Mouse (Mus musculus): ENCODE data around the gene Megf11. TPM values are rescaled to one million over a fixed set of nuclear protein-coding genes. Genes with fewer than 3 reads are reported as not detected.

Gene Megf11
- total and polyA plus RNA-seq, 3 experiments: 0.08 to 0.93 TPM; not detected in 1

- H3K9me3 ChIP-seq (replicated peaks; ENCODE audit: insufficient read depth, low read length): no peaks in the 10 kb centered on the region
Measured at GRCm38 (mm10) chr9:64507207-64507517, 121.7 kb downstream of the Megf11 start.

GRCm38 (mm10) chr9:64507995-64508394, 122.6 kb downstream of the Megf11 start:
- TF ChIP-seq MAZ (IDR thresholded peaks at IDR 0.05; ENCODE audit: low read depth, low read length): no peak
- no peak for TF ChIP-seq USF2 (IDR thresholded peaks at IDR 0.05; ENCODE audit: borderline replicate concordance in 1 of 2, insufficient read depth in 1 of 2, low read depth in 1 of 2, low read length in 2 of 2)
- peak; percentile 49 for TF ChIP-seq SMC3 (IDR thresholded peaks at IDR 0.05; ENCODE audit: low read depth, low read length)
- TF ChIP-seq SIN3A (IDR thresholded peaks at IDR 0.05; ENCODE audit: low read length): no peak
- peak; percentile 25 for TF ChIP-seq RAD21 (IDR thresholded peaks at IDR 0.05; ENCODE audit: low read depth, low read length)
- TF ChIP-seq CTCF (IDR thresholded peaks at IDR 0.05 in 2 of 3, conservative IDR thresholded peaks at IDR 0.05 in 1 of 3; ENCODE audit: control insufficient read depth in 1 of 3, insufficient read depth in 1 of 3, low read depth in 2 of 3, low read length in 3 of 3, poor library complexity in 1 of 3, severe bottlenecking in 1 of 3): peak; percentile 48 to 67 (median 49)
- peak; percentile 39 for DNase-seq (ENCODE audit: low read depth, low spot score)
- Histone ChIP-seq H3K9ac (ENCODE audit: control insufficient read depth, low read depth, low read length, poor library complexity, severe bottlenecking) (no peak overlapping the region), H3K36me3 (ENCODE audit: control insufficient read depth in 1 of 2, insufficient read depth in 2 of 2, low read length in 2 of 2) (no peaks in the 10 kb centered on the region), H3K4me3 (ENCODE audit: control insufficient read depth in 1 of 2, insufficient read depth in 1 of 2, low read depth in 2 of 2, low read length in 2 of 2) (no peak overlapping the region), H3K4me1 (ENCODE audit: control insufficient read depth in 1 of 2, insufficient read depth in 2 of 2, low read length in 2 of 2) (no peaks in the 10 kb centered on the region), H3K27me3 (ENCODE audit: control insufficient read depth in 1 of 2, insufficient read depth in 2 of 2, low read length in 2 of 2) (peaks cover 0 to 11% of the 10 kb centered on the region in 2 experiments), H3K27ac (ENCODE audit: control insufficient read depth, low read depth, low read length) (no peak overlapping the region), H3K9me3 (replicated peaks; ENCODE audit: insufficient read depth, low read length) (no peaks in the 10 kb centered on the region), H3K79me2 (ENCODE audit: control insufficient read depth, insufficient read depth, low read length, poor library complexity) (no peaks in the 10 kb centered on the region)

More at GRCm38 (mm10) chr9:64507207-64507517, 121.7 kb downstream of the Megf11 start:
- no peak overlapping the region for H3K27ac ChIP-seq (ENCODE audit: control insufficient read depth, low read depth, low read length)
- H3K4me3 ChIP-seq (ENCODE audit: control insufficient read depth in 1 of 2, insufficient read depth in 1 of 2, low read depth in 2 of 2, low read length in 2 of 2): no peak overlapping the region
- TF ChIP-seq UBTF (IDR thresholded peaks at IDR 0.05; ENCODE audit: borderline replicate concordance, insufficient read depth, low read depth, low read length) (no peak), KAT2A (conservative IDR thresholded peaks at IDR 0.05; ENCODE audit: low read depth, low read length) (no peak), POLR2A (IDR thresholded peaks at IDR 0.05; ENCODE audit: control insufficient read depth in 1 of 2, insufficient read depth in 1 of 2, low read depth in 1 of 2, low read length in 2 of 2, poor library complexity in 1 of 2) (no peak), MEF2A (IDR thresholded peaks at IDR 0.05; ENCODE audit: extremely low read depth, insufficient replicate concordance, low read depth, low read length, poor library complexity, severe bottlenecking) (no peak), USF2 (IDR thresholded peaks at IDR 0.05; ENCODE audit: borderline replicate concordance in 1 of 2, insufficient read depth in 1 of 2, low read depth in 1 of 2, low read length in 2 of 2) (no peak), NELFE (IDR thresholded peaks at IDR 0.05; ENCODE audit: low read depth, low read length) (no peak), MYC (IDR thresholded peaks at IDR 0.05; ENCODE audit: low read depth, low read length) (no peak)
- no peak overlapping the region for H3K9ac ChIP-seq (ENCODE audit: control insufficient read depth, low read depth, low read length, poor library complexity, severe bottlenecking)
- peaks cover 0 to 10% of the 10 kb centered on the region in 2 experiments for H3K27me3 ChIP-seq (ENCODE audit: control insufficient read depth in 1 of 2, insufficient read depth in 2 of 2, low read length in 2 of 2)
- no peak for DNase-seq (ENCODE audit: low read depth, low spot score)
- H3K36me3 ChIP-seq (ENCODE audit: control insufficient read depth in 1 of 2, insufficient read depth in 2 of 2, low read length in 2 of 2): no peaks in the 10 kb centered on the region
- H3K79me2 ChIP-seq (ENCODE audit: control insufficient read depth, insufficient read depth, low read length, poor library complexity): no peaks in the 10 kb centered on the region
- no peaks in the 10 kb centered on the region for H3K4me1 ChIP-seq (ENCODE audit: control insufficient read depth in 1 of 2, insufficient read depth in 2 of 2, low read length in 2 of 2)

GRCm38 (mm10) chr9:64514826-64515225, 129.4 kb downstream of the Megf11 start:
- H3K4me1 ChIP-seq (ENCODE audit: control insufficient read depth in 1 of 2, insufficient read depth in 2 of 2, low read length in 2 of 2): no peaks in the 10 kb centered on the region
- H3K27ac ChIP-seq (ENCODE audit: control insufficient read depth, low read depth, low read length): no peak overlapping the region
- no peaks in the 10 kb centered on the region for H3K9me3 ChIP-seq (replicated peaks; ENCODE audit: insufficient read depth, low read length)
- H3K9ac ChIP-seq (ENCODE audit: control insufficient read depth, low read depth, low read length, poor library complexity, severe bottlenecking): no peak overlapping the region
- H3K27me3 ChIP-seq (ENCODE audit: control insufficient read depth in 1 of 2, insufficient read depth in 2 of 2, low read length in 2 of 2): peaks cover 3 to 10% of the 10 kb centered on the region in 2 experiments; a peak in 2 of 4 replicates
- DNase-seq (ENCODE audit: low read depth, low spot score): no peak
- no peak overlapping the region for H3K4me3 ChIP-seq (ENCODE audit: control insufficient read depth in 1 of 2, insufficient read depth in 1 of 2, low read depth in 2 of 2, low read length in 2 of 2)
- H3K36me3 ChIP-seq (ENCODE audit: control insufficient read depth in 1 of 2, insufficient read depth in 2 of 2, low read length in 2 of 2): no peaks in the 10 kb centered on the region
- TF ChIP-seq POLR2AphosphoS5 (IDR thresholded peaks at IDR 0.05; ENCODE audit: borderline replicate concordance, low read depth, low read length): no peak
- no peak for TF ChIP-seq CHD1 (IDR thresholded peaks at IDR 0.05; ENCODE audit: low read depth, low read length)
- no peak for TF ChIP-seq CTCF (IDR thresholded peaks at IDR 0.05 in 2 of 3, conservative IDR thresholded peaks at IDR 0.05 in 1 of 3; ENCODE audit: control insufficient read depth in 1 of 3, insufficient read depth in 1 of 3, low read depth in 2 of 3, low read length in 3 of 3, poor library complexity in 1 of 3, severe bottlenecking in 1 of 3)
- no peak for TF ChIP-seq KAT2A (conservative IDR thresholded peaks at IDR 0.05; ENCODE audit: low read depth, low read length)
- TF ChIP-seq ZKSCAN1 (IDR thresholded peaks at IDR 0.05; ENCODE audit: low read depth, low read length): no peak
- H3K79me2 ChIP-seq (ENCODE audit: control insufficient read depth, insufficient read depth, low read length, poor library complexity): no peaks in the 10 kb centered on the region
